Mouse (Mus musculus) limb, embryonic 10.5 days (tissue): ENCODE measurements around the gene Mitf. TPM values are rescaled to one million over a fixed set of nuclear protein-coding genes. Genes with fewer than 3 reads are reported as not detected.

Experiments
- DNase-seq: peaks from one replicate; pipeline ENCODE4 v3.0.0-alpha.2; 2017; ENCODE audit warnings: low spot score
- H3K27ac ChIP-seq: fragments of 300-500 bp; sonication (generic); 2 replicates; pipeline ENCODE4 v1.5.1; 2016; ENCODE audit warnings: mild to moderate bottlenecking
- H3K27me3 ChIP-seq: fragments of 300-500 bp; sonication (generic); 2 replicates; pipeline ENCODE4 v1.6.1; 2016; ENCODE audit warnings: low read depth, mild to moderate bottlenecking; ENCODE audit not compliant: poor library complexity, severe bottlenecking
- H3K36me3 ChIP-seq: fragments of 300-500 bp; sonication (generic); 2 replicates; pipeline ENCODE4 v1.6.1; 2016; ENCODE audit warnings: mild to moderate bottlenecking, moderate library complexity
- H3K4me1 ChIP-seq: fragments of 300-500 bp; sonication (generic); 2 replicates; pipeline ENCODE4 v1.6.1; 2016
- H3K4me3 ChIP-seq: fragments of 300-500 bp; sonication (generic); 2 replicates; pipeline ENCODE4 v1.5.1; 2016; ENCODE audit warnings: mild to moderate bottlenecking, moderate library complexity
- H3K9me3 ChIP-seq: fragments of 300-500 bp; sonication (generic); replicated peaks from 2 replicates; pipeline ENCODE4 v1.6.1; 2016; ENCODE audit warnings: mild to moderate bottlenecking
- WGBS: fragments of 180-500 bp; shearing (Covaris S2); methylation state at CpG from one replicate; pipeline ENCODE4 v1.1.7; 2016; 5-methylcytosine and 5-hydroxymethylcytosine counted together
- polyA plus RNA-seq: library from polyadenylated mRNA; unstranded; fragments of >200 nt; fragmentation: Nextera tagmentation; extraction: Ambion mirVana; gene quantifications from 2 replicates; pipeline ENCODE4 v1.2.1, GENCODE M21; 2016

Gene Mitf
- polyA plus RNA-seq, 1 experiment from 2014 or later, result 0.80 TPM

DNA sequence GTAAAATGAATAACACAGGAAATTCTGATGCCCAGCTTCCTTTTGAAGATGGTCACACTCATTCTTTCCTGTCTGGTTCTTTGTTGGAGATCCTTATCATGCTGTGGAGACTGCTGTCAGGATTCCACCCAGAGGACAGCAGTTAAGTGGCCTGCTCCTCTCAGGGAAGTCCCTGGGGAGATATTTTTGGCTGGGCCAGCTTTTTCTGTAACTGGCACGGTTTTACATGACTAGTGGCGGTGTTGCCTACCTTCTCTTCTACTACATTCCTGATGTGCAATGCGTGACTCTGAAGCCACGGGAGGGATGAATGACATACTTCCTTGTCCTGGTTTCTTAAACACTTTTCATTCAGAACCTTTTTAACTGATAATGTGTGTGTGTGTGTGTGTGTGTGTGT lies 63.1 kb downstream of the Mitf start:
- H3K4me1 ChIP-seq, result no peaks in the 10 kb centered on the region
- DNase-seq, result no peak
- no peaks in the 10 kb centered on the region for H3K9me3 ChIP-seq
- WGBS, result 87% methylated on average over 4 of the region's 4 CpGs
- H3K36me3 ChIP-seq, result no peaks in the 10 kb centered on the region
- no peaks in the 10 kb centered on the region for H3K27me3 ChIP-seq
- no peak overlapping the region for H3K27ac ChIP-seq
- no peak overlapping the region for H3K4me3 ChIP-seq

DNA sequence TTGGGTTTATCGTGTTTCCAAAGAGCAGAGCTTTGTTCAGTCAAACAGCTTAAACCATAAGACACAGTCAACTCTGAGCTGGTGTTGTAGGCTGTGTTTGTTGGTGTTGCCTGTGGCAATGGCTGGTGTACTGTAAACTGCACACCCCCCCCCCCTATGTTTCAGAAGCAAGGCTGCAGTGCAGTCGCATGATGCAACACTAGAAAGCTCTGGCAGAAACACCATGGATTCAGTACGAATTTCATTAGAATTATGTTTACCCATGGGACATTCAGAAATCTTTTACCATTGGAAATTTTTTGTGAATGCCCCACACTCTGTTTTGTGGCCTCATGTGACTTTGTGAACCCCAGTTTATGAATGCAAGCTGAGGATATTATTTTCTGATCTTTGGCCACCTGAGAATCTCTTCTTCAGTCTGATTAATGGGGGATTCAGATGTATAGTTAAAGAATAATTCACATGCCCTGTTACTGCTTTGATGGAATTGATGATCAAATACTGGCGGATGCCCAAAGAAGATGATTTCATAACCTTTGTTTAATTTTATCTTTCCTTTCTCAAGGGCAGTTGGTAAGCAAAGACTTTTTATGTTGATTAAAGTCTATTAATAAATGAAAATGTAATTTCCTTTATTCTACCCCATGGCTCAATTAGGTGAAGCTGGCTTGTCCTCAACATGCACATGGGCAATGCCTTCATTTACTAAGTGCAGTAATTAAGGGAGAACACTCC lies 64.6 kb downstream of the Mitf start:
- DNase-seq, result no peak
- WGBS, result 95% methylated on average over 4 of the region's 4 CpGs
- Histone ChIP-seq H3K36me3 (no peaks in the 10 kb centered on the region), H3K27me3 (no peaks in the 10 kb centered on the region), H3K4me3 (no peak overlapping the region), H3K4me1 (no peaks in the 10 kb centered on the region), H3K27ac (no peak overlapping the region), H3K9me3 (no peaks in the 10 kb centered on the region)

DNA sequence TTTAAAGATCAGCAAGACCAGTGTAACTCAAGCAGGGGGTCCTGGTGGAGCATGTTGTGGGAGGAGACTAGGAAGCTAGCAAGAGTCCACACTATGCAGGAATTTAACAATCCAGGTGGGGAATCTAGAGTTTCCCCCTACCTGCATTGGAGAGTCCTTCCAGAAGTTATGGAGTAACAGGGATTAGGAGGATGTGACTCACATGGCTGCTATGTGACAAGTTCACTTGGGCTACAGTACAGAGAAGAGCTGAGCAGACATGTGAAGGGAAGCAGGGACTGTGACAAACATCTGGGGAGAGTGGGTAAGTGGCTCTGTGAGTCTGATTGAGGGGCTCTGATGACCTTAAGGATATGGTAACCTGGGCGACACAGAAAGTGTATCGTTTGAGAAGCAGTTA lies 66.2 kb downstream of the Mitf start:
- no peaks in the 10 kb centered on the region for H3K27me3 ChIP-seq
- no peaks in the 10 kb centered on the region for H3K9me3 ChIP-seq
- WGBS, result 87% methylated on average over 2 of the region's 2 CpGs
- no peak for DNase-seq
- H3K4me1 ChIP-seq, result no peaks in the 10 kb centered on the region; the same call in 1 of the 2 replicates
- H3K36me3 ChIP-seq, result no peaks in the 10 kb centered on the region
- no peak overlapping the region for H3K4me3 ChIP-seq
- H3K27ac ChIP-seq, result no peak overlapping the region

DNA sequence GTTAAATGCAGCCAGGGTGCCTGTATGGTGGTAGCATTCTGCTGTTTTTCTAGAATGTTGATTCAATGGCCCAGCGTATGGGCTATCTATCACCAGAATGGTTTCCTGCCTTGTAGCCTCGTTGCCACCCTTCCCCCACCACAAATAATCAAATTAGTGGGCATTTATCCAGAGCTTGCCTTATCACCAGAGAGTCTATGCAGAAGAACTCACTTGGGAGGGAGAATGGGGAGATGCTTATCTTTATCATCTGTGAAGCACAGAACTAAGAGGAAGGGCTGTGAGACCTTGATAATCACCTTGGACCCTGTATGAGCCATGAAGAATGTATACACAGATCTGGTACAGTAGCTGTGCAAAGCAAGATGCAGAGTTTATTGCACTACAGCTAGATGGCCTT lies 70.1 kb downstream of the Mitf start:
- H3K27ac ChIP-seq, result no peak overlapping the region
- no peak overlapping the region for H3K4me3 ChIP-seq
- H3K27me3 ChIP-seq, result no peaks in the 10 kb centered on the region
- H3K4me1 ChIP-seq, result peaks cover 9% of the 10 kb centered on the region
- DNase-seq, result no peak
- WGBS, result 78% methylated on average over 2 of the region's 2 CpGs
- no peaks in the 10 kb centered on the region for H3K9me3 ChIP-seq
- no peaks in the 10 kb centered on the region for H3K36me3 ChIP-seq

DNA sequence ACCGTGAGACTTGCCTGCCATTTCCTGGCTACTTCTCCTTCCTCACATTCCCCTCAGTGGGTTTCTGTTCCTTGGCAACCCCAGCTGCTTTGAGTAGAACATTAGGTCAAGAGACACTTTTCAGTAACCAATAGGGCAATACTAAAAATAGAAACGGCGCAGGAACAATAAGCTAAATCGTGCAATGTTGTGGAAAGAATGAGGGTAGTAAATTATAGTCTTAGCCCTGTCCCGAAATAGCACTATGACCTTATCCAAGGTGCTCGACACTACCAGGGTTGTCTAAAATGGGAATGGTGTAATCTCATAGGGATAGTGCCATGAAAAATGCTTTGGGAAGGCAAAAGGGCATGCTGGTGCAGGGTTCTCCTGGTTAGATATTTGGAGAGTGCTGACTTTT lies 70.6 kb downstream of the Mitf start:
- 85% methylated on average over 6 of the region's 6 CpGs for WGBS
- H3K4me3 ChIP-seq, result no peak overlapping the region

DNA sequence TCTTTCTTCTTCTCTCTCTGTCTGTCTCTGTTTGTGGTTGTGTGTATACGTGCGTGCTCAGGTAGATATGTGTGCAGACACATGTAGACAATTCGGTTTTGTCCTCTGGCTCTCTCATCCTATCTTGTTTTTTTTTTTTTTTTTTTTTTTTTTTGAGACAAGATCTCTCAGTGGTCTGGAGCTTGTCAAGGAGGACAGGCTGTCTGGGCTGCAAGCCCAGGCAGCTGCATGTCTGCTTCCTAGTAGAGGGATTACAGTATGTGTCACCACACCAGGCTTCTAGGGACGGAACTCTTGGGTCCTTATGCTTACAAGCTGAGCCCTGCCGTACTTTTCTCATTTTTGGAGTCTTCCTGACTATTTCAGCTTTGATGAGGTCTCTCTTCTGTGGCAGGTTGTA lies 73.5 kb downstream of the Mitf start:
- H3K27ac ChIP-seq, result no peak overlapping the region
- peaks cover 35% of the 10 kb centered on the region for H3K4me1 ChIP-seq
- no peak overlapping the region for H3K4me3 ChIP-seq
- DNase-seq, result no peak
- no peaks in the 10 kb centered on the region for H3K36me3 ChIP-seq
- H3K9me3 ChIP-seq, result no peaks in the 10 kb centered on the region
- H3K27me3 ChIP-seq, result no peaks in the 10 kb centered on the region
- 73% methylated on average over 5 of the region's 5 CpGs for WGBS

More for the DNA sequence above, 70.6 kb downstream of the Mitf start:
- no peaks in the 10 kb centered on the region for H3K36me3 ChIP-seq
- no peak for DNase-seq
- H3K9me3 ChIP-seq, result no peaks in the 10 kb centered on the region
- peaks cover 14% of the 10 kb centered on the region for H3K4me1 ChIP-seq
- H3K27ac ChIP-seq, result no peak overlapping the region
- no peaks in the 10 kb centered on the region for H3K27me3 ChIP-seq

DNA sequence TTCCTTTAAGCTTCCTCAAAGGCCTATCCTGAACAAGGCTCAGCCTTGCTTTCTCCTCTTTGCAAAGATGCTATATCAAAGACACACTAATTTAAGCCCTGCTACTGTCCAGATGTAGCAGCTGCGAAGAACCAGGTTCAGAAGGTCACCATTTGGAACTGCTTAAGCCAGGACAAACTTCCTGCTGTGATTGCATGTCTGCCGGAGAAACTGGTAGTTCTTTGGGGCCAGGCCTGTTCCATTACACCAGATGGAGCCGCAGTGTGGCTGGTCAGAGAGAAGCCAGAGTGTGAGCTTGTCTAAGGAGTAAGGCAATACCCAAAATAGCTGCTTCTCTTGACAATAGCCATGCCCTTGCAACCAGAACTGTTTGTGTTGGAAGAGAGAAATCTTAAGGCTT lies 75.1 kb downstream of the Mitf start:
- H3K27ac ChIP-seq, result peak overlapping the region; percentile 50; the same call in 1 of the 2 replicates
- no peak overlapping the region for H3K4me3 ChIP-seq
- H3K4me1 ChIP-seq, result peaks cover 35% of the 10 kb centered on the region
- H3K36me3 ChIP-seq, result no peaks in the 10 kb centered on the region
- peak; percentile 56 for DNase-seq
- no peaks in the 10 kb centered on the region for H3K27me3 ChIP-seq
- no peaks in the 10 kb centered on the region for H3K9me3 ChIP-seq
- 6% methylated on average over 3 of the region's 3 CpGs for WGBS

DNA sequence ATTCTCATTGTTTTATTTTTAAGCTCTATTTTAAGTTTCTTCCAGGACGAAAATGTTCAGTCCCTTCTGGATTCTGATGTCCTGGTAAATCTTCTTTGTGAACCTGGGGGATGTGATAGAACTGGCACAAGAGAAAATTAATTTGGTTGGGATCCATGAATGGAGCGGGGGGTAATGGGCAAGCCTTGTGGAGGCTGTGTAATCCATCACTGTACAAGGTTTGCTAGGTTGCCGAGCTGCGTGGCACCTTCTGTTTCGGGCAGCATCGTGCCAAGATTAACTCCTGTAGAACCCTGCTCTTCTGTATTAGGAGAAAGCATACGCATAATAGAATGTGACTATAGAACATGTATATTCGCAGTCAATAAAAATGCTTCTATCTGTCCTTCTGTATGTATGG lies 76.1 kb downstream of the Mitf start:
- 75% methylated on average over 8 of the region's 8 CpGs for WGBS
- Histone ChIP-seq H3K27me3 (no peaks in the 10 kb centered on the region), H3K4me3 (no peak overlapping the region), H3K36me3 (no peaks in the 10 kb centered on the region), H3K9me3 (no peaks in the 10 kb centered on the region), H3K4me1 (peaks cover 35% of the 10 kb centered on the region), H3K27ac (peak overlapping the region; percentile 73; the same call in 1 of the 2 replicates)
- DNase-seq, result no peak

DNA sequence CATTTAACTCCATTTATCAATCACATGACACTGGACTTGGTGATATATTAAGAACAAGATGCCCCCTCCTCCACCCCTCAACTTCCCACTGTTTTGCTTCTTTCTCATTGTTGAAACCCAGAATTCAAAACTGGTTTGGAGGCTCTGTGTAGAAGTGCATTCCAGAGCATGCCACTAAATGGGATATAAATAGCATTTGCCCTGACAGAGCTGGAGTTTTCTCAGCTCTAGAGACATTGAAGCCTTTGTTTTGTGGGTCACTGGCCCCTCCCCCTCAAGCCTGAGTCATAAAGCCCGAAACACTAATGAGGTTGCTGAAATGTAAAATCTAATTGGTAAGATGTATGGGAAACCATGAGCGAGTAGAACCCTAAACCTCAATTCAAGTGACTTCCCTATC lies 76.6 kb downstream of the Mitf start:
- Histone ChIP-seq H3K27me3 (no peaks in the 10 kb centered on the region), H3K36me3 (no peaks in the 10 kb centered on the region), H3K27ac (peak overlapping the region; percentile 73; the same call in 1 of the 2 replicates), H3K4me1 (peaks cover 38% of the 10 kb centered on the region), H3K4me3 (no peak overlapping the region), H3K9me3 (no peaks in the 10 kb centered on the region)
- WGBS, result 33% methylated on average over 2 of the region's 2 CpGs
- DNase-seq, result peak; percentile 40

DNA sequence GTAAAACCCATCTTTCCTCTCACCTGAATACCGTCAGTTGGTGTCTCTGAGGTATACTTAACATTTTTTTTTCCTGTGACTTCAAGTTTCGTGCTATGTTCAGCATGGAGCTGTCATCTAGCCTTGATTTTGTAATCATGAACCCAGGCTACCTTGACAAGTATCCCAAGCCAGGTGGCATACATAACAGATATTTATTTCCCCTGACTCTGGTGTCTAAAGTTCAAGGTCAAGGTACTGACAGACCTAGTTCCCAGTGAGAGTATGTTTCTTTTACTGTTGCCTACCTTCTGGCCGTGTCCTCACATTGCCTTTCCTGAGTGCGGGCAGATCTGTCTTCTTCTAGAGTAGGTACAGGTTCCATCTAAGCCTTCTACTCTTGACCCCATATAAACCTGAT lies 78.1 kb downstream of the Mitf start:
- Histone ChIP-seq H3K36me3 (no peaks in the 10 kb centered on the region), H3K9me3 (no peaks in the 10 kb centered on the region), H3K4me1 (peaks cover 47% of the 10 kb centered on the region), H3K27ac (no peak overlapping the region), H3K4me3 (no peak overlapping the region), H3K27me3 (no peaks in the 10 kb centered on the region)
- 91% methylated on average over 4 of the region's 4 CpGs for WGBS
- DNase-seq, result no peak

DNA sequence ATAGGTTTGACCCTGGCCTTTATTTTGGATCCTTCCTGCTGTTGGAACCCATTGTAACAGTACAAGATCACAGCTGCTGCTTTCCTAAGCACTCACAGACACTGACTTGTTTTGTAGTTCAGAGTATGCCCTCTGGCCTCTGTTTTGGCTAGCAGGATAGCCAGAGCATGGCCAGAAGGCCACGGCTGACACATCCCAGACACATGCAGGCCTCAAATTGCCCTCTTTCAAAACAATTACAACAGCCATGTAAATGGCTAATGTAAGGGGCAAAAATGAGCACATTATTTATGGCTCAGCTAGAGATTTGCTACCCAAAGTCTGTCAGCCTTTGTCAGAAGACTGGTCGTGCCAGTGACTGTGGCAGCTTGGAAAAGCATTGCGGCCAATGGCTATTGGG lies 78.8 kb downstream of the Mitf start:
- Histone ChIP-seq H3K27me3 (no peaks in the 10 kb centered on the region), H3K27ac (peak overlapping the region; percentile 53; the same call in 1 of the 2 replicates), H3K9me3 (no peaks in the 10 kb centered on the region), H3K4me3 (no peak overlapping the region), H3K36me3 (no peaks in the 10 kb centered on the region), H3K4me1 (peaks cover 47% of the 10 kb centered on the region)
- DNase-seq, result no peak
- 74% methylated on average over 3 of the region's 3 CpGs for WGBS

DNA sequence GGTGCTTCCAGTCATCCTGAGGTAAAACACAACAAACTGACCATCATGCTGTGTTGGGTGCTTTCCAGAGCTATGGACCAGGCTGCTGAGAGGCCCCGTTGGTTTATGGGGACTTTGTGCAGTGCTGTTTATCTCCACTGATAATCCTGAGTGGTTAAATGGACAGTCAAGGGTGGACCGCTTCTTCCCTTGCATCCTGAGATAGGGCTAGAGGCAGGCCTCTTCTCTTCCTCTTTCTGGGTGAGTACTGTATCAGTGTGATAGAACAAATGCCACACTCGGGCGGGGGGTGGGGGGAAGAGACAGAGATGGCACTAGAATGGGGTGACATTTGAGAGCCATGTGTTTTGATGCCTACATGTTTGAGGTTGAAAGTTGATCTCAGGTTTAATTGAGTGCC lies 81.0 kb downstream of the Mitf start:
- 85% methylated on average over 4 of the region's 4 CpGs for WGBS
- Histone ChIP-seq H3K27me3 (no peaks in the 10 kb centered on the region), H3K4me3 (no peak overlapping the region), H3K27ac (no peak overlapping the region), H3K9me3 (no peaks in the 10 kb centered on the region), H3K36me3 (no peaks in the 10 kb centered on the region), H3K4me1 (peaks cover 31% of the 10 kb centered on the region)
- no peak for DNase-seq

DNA sequence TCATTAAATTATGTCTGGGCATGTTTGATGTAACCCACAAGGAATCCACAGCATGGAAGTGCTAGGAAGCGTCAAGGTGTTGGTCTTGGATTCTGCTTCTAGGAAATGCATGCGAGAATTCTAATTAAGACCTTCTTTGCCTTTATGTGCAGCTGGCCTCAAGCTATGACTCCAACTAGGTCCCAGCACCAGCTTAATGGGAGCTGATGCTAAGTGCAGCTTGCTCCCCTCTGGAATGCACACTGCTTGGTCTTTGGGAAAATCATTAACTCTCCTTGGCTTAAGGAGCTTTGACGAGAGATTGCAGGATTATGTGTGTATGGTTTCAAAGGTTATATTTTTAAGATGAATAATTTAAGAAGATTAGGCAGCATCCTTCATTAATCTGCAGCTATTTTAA lies 81.7 kb downstream of the Mitf start:
- WGBS, result 62% methylated on average over 3 of the region's 3 CpGs
- no peak overlapping the region for H3K27ac ChIP-seq
- no peaks in the 10 kb centered on the region for H3K27me3 ChIP-seq
- peaks cover 31% of the 10 kb centered on the region for H3K4me1 ChIP-seq
- DNase-seq, result no peak
- no peaks in the 10 kb centered on the region for H3K9me3 ChIP-seq
- H3K4me3 ChIP-seq, result no peak overlapping the region
- H3K36me3 ChIP-seq, result no peaks in the 10 kb centered on the region

DNA sequence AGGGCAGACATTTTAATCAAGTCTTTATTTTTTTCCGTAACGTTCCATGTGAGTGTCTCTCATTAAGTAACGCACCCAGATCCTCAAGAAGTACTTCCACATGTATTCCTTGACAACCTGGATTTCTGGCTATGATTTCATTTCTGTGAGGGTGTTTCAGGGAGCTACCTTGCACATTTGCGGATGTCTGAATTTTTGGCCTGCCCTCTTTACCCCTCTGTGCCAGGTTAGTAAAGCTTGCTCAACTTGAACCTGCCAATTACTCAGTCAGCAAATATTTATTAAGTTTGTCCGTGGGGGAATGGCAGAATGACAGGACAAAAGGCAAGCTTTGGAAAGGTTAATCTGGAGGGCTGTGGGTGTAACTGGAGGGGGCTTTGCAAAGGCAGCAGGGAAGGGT lies 86.7 kb downstream of the Mitf start:
- no peaks in the 10 kb centered on the region for H3K9me3 ChIP-seq
- peaks cover 31% of the 10 kb centered on the region for H3K4me1 ChIP-seq
- H3K36me3 ChIP-seq, result no peaks in the 10 kb centered on the region
- H3K27ac ChIP-seq, result peak overlapping the region; percentile 3; the same call in 1 of the 2 replicates
- no peaks in the 10 kb centered on the region for H3K27me3 ChIP-seq
- no peak overlapping the region for H3K4me3 ChIP-seq
- no peak for DNase-seq
- WGBS, result 71% methylated on average over 5 of the region's 5 CpGs
